15 mouse cellular contexts compared by ENCODE assay signal in the genomic region with DNA sequence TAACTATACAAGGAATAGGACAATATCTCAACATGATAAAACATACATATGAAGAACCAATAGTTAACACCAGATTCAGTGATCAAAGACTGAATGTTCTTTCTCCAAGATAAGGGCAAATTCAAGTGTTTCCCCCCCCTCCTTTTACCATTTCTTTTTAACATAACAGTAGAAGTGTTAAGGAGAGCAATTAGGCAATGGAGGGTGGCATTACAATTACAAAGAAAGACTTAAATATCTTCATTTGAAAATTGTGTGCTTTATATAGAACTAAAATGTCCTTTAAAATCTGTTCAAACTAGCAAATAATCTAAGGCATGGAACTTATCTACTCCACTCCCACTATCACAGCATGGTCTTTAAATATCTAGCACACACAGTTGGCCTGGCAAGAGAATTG.
"Had no signal": no experiment of that assay in that cellular context is flagged by ENCODE, and none has a peak within 500 bp of the region (broad histone marks: within the 10 kb centered on the region; RNA-seq: fewer than 3 reads in every experiment).

No protein-coding gene starts in this region.

- H3K27me3 ChIP-seq: neural tube, embryonic 12.5 days; neural tube, embryonic 13.5 days; neural tube, embryonic 15.5 days; stomach, embryonic 15.5 days had no signal

- H3K4me3 ChIP-seq: neural tube, embryonic 12.5 days; neural tube, embryonic 13.5 days; neural tube, embryonic 15.5 days; stomach, embryonic 15.5 days had no signal

- H3K9ac ChIP-seq: neural tube, embryonic 12.5 days; neural tube, embryonic 13.5 days; neural tube, embryonic 15.5 days; stomach, embryonic 15.5 days had no signal

- H3K36me3 ChIP-seq: neural tube, embryonic 12.5 days; neural tube, embryonic 13.5 days; neural tube, embryonic 15.5 days; stomach, embryonic 15.5 days had no signal

- H3K9me3 ChIP-seq: neural tube, embryonic 12.5 days; neural tube, embryonic 13.5 days; neural tube, embryonic 15.5 days; stomach, embryonic 15.5 days had no signal

- H3K27ac ChIP-seq: neural tube, embryonic 12.5 days; neural tube, embryonic 13.5 days; neural tube, embryonic 15.5 days; stomach, embryonic 15.5 days; stomach, postnatal 0 days had no signal

- DNase-seq: retina, postnatal 1 day; right cerebral cortex, adult 18-20 months; right cerebral cortex, postnatal 14 days; right cerebral cortex, postnatal 25 days; right cerebral cortex, postnatal 4 days; spleen, adult 18-20 months; thymus, adult 18-20 months; thymus, adult 2 months; thymus, postnatal 14 days; thymus, postnatal 25 days had no signal

- H3K4me1 ChIP-seq: neural tube, embryonic 12.5 days; neural tube, embryonic 13.5 days; neural tube, embryonic 15.5 days; stomach, embryonic 15.5 days had no signal
